Mouse (Mus musculus) WW6 (cell line): Measurements from ENCODE around the gene Myo1e.

ENCODE experiments used
- DNase-seq: peaks from one replicate; pipeline ENCODE4 v3.0.0-alpha.2; 2013; ENCODE audit warnings: low read depth, low spot score

The Myo1e gene

GRCm38 (mm10) chr9:70220461-70221170 is 13.5 kb downstream of the Myo1e start:
- DNase-seq: no peak

- DNase-seq: no peak
Observed at GRCm38 (mm10) chr9:70223142-70223541, 16.0 kb downstream of the Myo1e start.

- no peak for DNase-seq
Observed at GRCm38 (mm10) chr9:70224046-70224445, 16.9 kb downstream of the Myo1e start.

- DNase-seq: no peak
Observed at GRCm38 (mm10) chr9:70226359-70226758, 19.2 kb downstream of the Myo1e start.

GRCm38 (mm10) chr9:70229823-70230222 is 22.7 kb downstream of the Myo1e start:
- no peak for DNase-seq

GRCm38 (mm10) chr9:70232044-70233010 is 25.2 kb downstream of the Myo1e start:
- no peak for DNase-seq

GRCm38 (mm10) chr9:70237136-70237535 is 30.0 kb downstream of the Myo1e start:
- DNase-seq: no peak

GRCm38 (mm10) chr9:70237561-70237960 is 30.4 kb downstream of the Myo1e start:
- no peak for DNase-seq

- DNase-seq: no peak
Observed at GRCm38 (mm10) chr9:70238391-70238790, 31.2 kb downstream of the Myo1e start.

GRCm38 (mm10) chr9:70239229-70239628 is 32.1 kb downstream of the Myo1e start:
- DNase-seq: no peak

- DNase-seq: no peak
Observed at GRCm38 (mm10) chr9:70240703-70241410, 33.7 kb downstream of the Myo1e start.

GRCm38 (mm10) chr9:70241411-70241961 is 34.3 kb downstream of the Myo1e start:
- no peak for DNase-seq

GRCm38 (mm10) chr9:70242112-70242862 is 35.1 kb downstream of the Myo1e start:
- no peak for DNase-seq

- no peak for DNase-seq
Observed at GRCm38 (mm10) chr9:70243241-70243640, 36.1 kb downstream of the Myo1e start.

- no peak for DNase-seq
Observed at GRCm38 (mm10) chr9:70243708-70244107, 36.6 kb downstream of the Myo1e start.

- no peak for DNase-seq
Observed at GRCm38 (mm10) chr9:70244115-70244514, 37.0 kb downstream of the Myo1e start.

GRCm38 (mm10) chr9:70245040-70245439 is 37.9 kb downstream of the Myo1e start:
- no peak for DNase-seq

- DNase-seq: no peak
Observed at GRCm38 (mm10) chr9:70246427-70246826, 39.3 kb downstream of the Myo1e start.

GRCm38 (mm10) chr9:70248046-70248445 is 40.9 kb downstream of the Myo1e start:
- DNase-seq: no peak

- no peak for DNase-seq
Observed at GRCm38 (mm10) chr9:70248826-70249225, 41.7 kb downstream of the Myo1e start.
